Mouse (Mus musculus) erythroblast, embryonic 14.5 days (primary cell): Measurements from ENCODE around the gene Apbb2.

ENCODE experiments used
- GATA1 ChIP-seq: IDR thresholded peaks from 2 replicates; pipeline ENCODE4 v1.6.1; 2012; ENCODE audit warnings: low read length, inconsistent platforms, mixed read lengths
- TAL1 ChIP-seq: IDR thresholded peaks from 3 replicates; pipeline ENCODE4 v1.6.1; 2012; ENCODE audit warnings: low read length, inconsistent platforms, mixed read lengths

GRCm38 (mm10) chr5:66391299-66391698, 227.3 kb downstream of the Apbb2 start:
- TF ChIP-seq GATA1, result no peak
- no peak for TF ChIP-seq TAL1
